Mouse (Mus musculus) ovary, postnatal 14 days (tissue): ENCODE results near the gene Ccdc71.

ENCODE experiments used
- DNase-seq: peaks from one replicate; pipeline ENCODE4 v3.0.0; 2022; ENCODE audit warnings: low spot score

Ccdc71 gene

GRCm38 (mm10) chr9:108459939-108460318 is 398 bp upstream of the Ccdc71 start:
- no peak for DNase-seq

GRCm38 (mm10) chr9:108461181-108461631 is 879 bp downstream of the Ccdc71 start, which contains the start of gene Klhdc8b:
Klhdc8b (minus strand) TSS chr9:108461581.
- DNase-seq, result no peak

- DNase-seq, result no peak
These were observed 1.3 kb downstream of the Ccdc71 start for GRCm38 (mm10) chr9:108461675-108462074.

GRCm38 (mm10) chr9:108462192-108462591 is 1.9 kb downstream of the Ccdc71 start:
- DNase-seq, result no peak

GRCm38 (mm10) chr9:108463713-108464112 is 3.4 kb downstream of the Ccdc71 start:
- no peak for DNase-seq

GRCm38 (mm10) chr9:108466219-108466618 is 5.9 kb downstream of the Ccdc71 start:
- no peak for DNase-seq

GRCm38 (mm10) chr9:108469430-108469829 is 9.1 kb downstream of the Ccdc71 start:
- no peak for DNase-seq

GRCm38 (mm10) chr9:108469845-108470244 is 9.5 kb downstream of the Ccdc71 start:
- DNase-seq, result no peak

- no peak for DNase-seq
These were observed 14.2 kb downstream of the Ccdc71 start for GRCm38 (mm10) chr9:108474528-108474927.

GRCm38 (mm10) chr9:108478638-108479156 is 18.4 kb downstream of the Ccdc71 start:
- peak; percentile 67 for DNase-seq

- DNase-seq, result no peak
These were observed 18.9 kb downstream of the Ccdc71 start for GRCm38 (mm10) chr9:108479241-108479640.

GRCm38 (mm10) chr9:108479721-108480351 is 19.5 kb downstream of the Ccdc71 start, which contains the start of gene Lamb2:
Lamb2 (plus strand) TSS chr9:108479736.
- peak; percentile 34 for DNase-seq

GRCm38 (mm10) chr9:108480813-108481519 is 20.6 kb downstream of the Ccdc71 start:
- DNase-seq, result no peak

GRCm38 (mm10) chr9:108481520-108482210 is 21.3 kb downstream of the Ccdc71 start:
- no peak for DNase-seq

- DNase-seq, result no peak
These were observed 22.9 kb downstream of the Ccdc71 start for GRCm38 (mm10) chr9:108483051-108483790.

- DNase-seq, result no peak
These were observed 23.7 kb downstream of the Ccdc71 start for GRCm38 (mm10) chr9:108484021-108484420.

- no peak for DNase-seq
These were observed 25.1 kb downstream of the Ccdc71 start for GRCm38 (mm10) chr9:108485301-108485875.

- no peak for DNase-seq
These were observed 26.7 kb downstream of the Ccdc71 start for GRCm38 (mm10) chr9:108486973-108487530.

GRCm38 (mm10) chr9:108488403-108488802 is 28.1 kb downstream of the Ccdc71 start:
- no peak for DNase-seq

- no peak for DNase-seq
These were observed 28.9 kb downstream of the Ccdc71 start for GRCm38 (mm10) chr9:108489215-108489614.
